ENCODE assay signal across 7 mouse cellular contexts in genomic region chr6:4557678-4558077, GRCm38 (mm10). TPM values are rescaled to one million over a fixed set of nuclear protein-coding genes. Genes with fewer than 3 reads are reported as not detected.
A peak's percentile ranks its signal among the peaks of the same experiment; 100 is the strongest.
DNase-seq lines count a peak whose midpoint lies in the region; ATAC-seq and TF ChIP-seq lines count a peak whose summit lies in the region.

No protein-coding gene starts in this region.

- WGBS in hindbrain, postnatal 0 days = 18% methylated on average over 7 of the region's 7 CpGs
- 19% methylated on average over 7 of the region's 7 CpGs for WGBS in stomach, postnatal 0 days

- H3K4me2 ChIP-seq in hindbrain, postnatal 0 days (ENCODE audit: low read depth, low read length) = no peak overlapping the region
- H3K4me2 ChIP-seq in stomach, postnatal 0 days (replicated peaks; ENCODE audit: low read depth) = no peak overlapping the region

- DNase-seq in MEL (ENCODE audit: low read depth, low spot score) = no peak
- DNase-seq in adrenal gland, postnatal 14 days = peak; percentile 68
- DNase-seq in forelimb bud, embryonic 11.5 days (ENCODE audit: low read depth, low spot score) = peak; percentile 92
- peak; percentile 56 for DNase-seq in hindbrain, postnatal 0 days (ENCODE audit: low spot score)
- DNase-seq in left cerebral cortex, postnatal 14 days (ENCODE audit: low spot score in 2 of 2) = peak; percentile 61 to 67
- peak; percentile 40 for DNase-seq in stomach, postnatal 0 days (ENCODE audit: low spot score)

- no peaks in the 10 kb centered on the region for H3K79me2 ChIP-seq in MEL (ENCODE audit: control insufficient read depth, insufficient read depth, low read length, poor library complexity)

- no peak for TF ChIP-seq EP300 in MEL (IDR thresholded peaks at IDR 0.05; ENCODE audit: low read depth in 1 of 2, low read length in 2 of 2)
- no peak for TF ChIP-seq EP300 in stomach, postnatal 0 days (optimal IDR thresholded peaks at IDR 0.05)

- H3K27ac ChIP-seq in MEL (ENCODE audit: control insufficient read depth, low read depth, low read length) = no peak overlapping the region
- H3K27ac ChIP-seq in hindbrain, postnatal 0 days = no peak overlapping the region
- H3K27ac ChIP-seq in stomach, postnatal 0 days (replicated peaks) = no peak overlapping the region

- H3K4me3 ChIP-seq in MEL (ENCODE audit: control insufficient read depth in 1 of 2, insufficient read depth in 1 of 2, low read depth in 2 of 2, low read length in 2 of 2) = no peak overlapping the region
- no peak overlapping the region for H3K4me3 ChIP-seq in hindbrain, postnatal 0 days (ENCODE audit: low read length)
- no peak overlapping the region for H3K4me3 ChIP-seq in stomach, postnatal 0 days (ENCODE audit: low read depth, low read length)

- H3K9me3 ChIP-seq in MEL (replicated peaks; ENCODE audit: insufficient read depth, low read length) = no peaks in the 10 kb centered on the region
- H3K9me3 ChIP-seq in hindbrain, postnatal 0 days (ENCODE audit: low read length) = no peaks in the 10 kb centered on the region
- no peaks in the 10 kb centered on the region for H3K9me3 ChIP-seq in stomach, postnatal 0 days (ENCODE audit: control insufficient read depth, low read length)

- intact Hi-C loops in left cerebral cortex, postnatal 14 days (cut with DNase I) = loop anchor here (5.0 to 10.0 kb wide), 3 partner anchors 187 to 825 kb away; partner anchors contain the start of genes Asb4, Peg10 and Sgce

- no peak overlapping the region for H3K9ac ChIP-seq in MEL (ENCODE audit: control insufficient read depth, low read depth, low read length, poor library complexity, severe bottlenecking)
- H3K9ac ChIP-seq in hindbrain, postnatal 0 days (replicated peaks; ENCODE audit: low read length) = no peak overlapping the region
- H3K9ac ChIP-seq in stomach, postnatal 0 days (ENCODE audit: low read length) = no peak overlapping the region

- ATAC-seq in hindbrain, postnatal 0 days = no peak
- ATAC-seq in megakaryocyte, adult 5-6 weeks (ENCODE audit: poor library complexity, severe bottlenecking) = peak; percentile 70
- ATAC-seq in stomach, postnatal 0 days (ENCODE audit: low FRiP score, low TSS enrichment) = peak; percentile 77; the same call in 1 of the 2 replicates

- H3K27me3 ChIP-seq in MEL (ENCODE audit: control insufficient read depth in 1 of 2, insufficient read depth in 2 of 2, low read length in 2 of 2) = peaks cover 5 to 10% of the 10 kb centered on the region in 2 experiments
- no peaks in the 10 kb centered on the region for H3K27me3 ChIP-seq in hindbrain, postnatal 0 days (ENCODE audit: insufficient read depth, low read length)
- no peaks in the 10 kb centered on the region for H3K27me3 ChIP-seq in stomach, postnatal 0 days (ENCODE audit: control insufficient read depth, insufficient read depth, low read length)

- peak in 2 of 3 experiments; percentile 18 to 30; a peak in 2 of 6 replicates for TF ChIP-seq CTCF in MEL (IDR thresholded peaks at IDR 0.05 in 2 of 3, conservative IDR thresholded peaks at IDR 0.05 in 1 of 3; ENCODE audit: control insufficient read depth in 1 of 3, insufficient read depth in 1 of 3, low read depth in 2 of 3, low read length in 3 of 3, poor library complexity in 1 of 3, severe bottlenecking in 1 of 3)
- peak; percentile 63 for TF ChIP-seq CTCF in hindbrain, postnatal 0 days (IDR thresholded peaks at IDR 0.05; ENCODE audit: low read depth)
- TF ChIP-seq CTCF in stomach, postnatal 0 days (IDR thresholded peaks at IDR 0.05; ENCODE audit: low read depth) = peak; percentile 80

- no peaks in the 10 kb centered on the region for H3K4me1 ChIP-seq in MEL (ENCODE audit: control insufficient read depth in 1 of 2, insufficient read depth in 2 of 2, low read length in 2 of 2)
- no peaks in the 10 kb centered on the region for H3K4me1 ChIP-seq in hindbrain, postnatal 0 days (ENCODE audit: insufficient read depth, low read length)
- H3K4me1 ChIP-seq in stomach, postnatal 0 days (replicated peaks; ENCODE audit: control insufficient read depth, insufficient read depth) = no peaks in the 10 kb centered on the region; the same call in 1 of the 2 replicates

- peak; percentile 33 for TF ChIP-seq RAD21 in MEL (IDR thresholded peaks at IDR 0.05; ENCODE audit: low read depth, low read length)

- no peak for TF ChIP-seq POLR2A in MEL (IDR thresholded peaks at IDR 0.05; ENCODE audit: control insufficient read depth in 1 of 2, insufficient read depth in 1 of 2, low read depth in 1 of 2, low read length in 2 of 2, poor library complexity in 1 of 2)

- H3K36me3 ChIP-seq in MEL (ENCODE audit: control insufficient read depth in 1 of 2, insufficient read depth in 2 of 2, low read length in 2 of 2) = no peaks in the 10 kb centered on the region
- H3K36me3 ChIP-seq in hindbrain, postnatal 0 days (ENCODE audit: insufficient read depth, low read length) = no peaks in the 10 kb centered on the region
- H3K36me3 ChIP-seq in stomach, postnatal 0 days (ENCODE audit: control insufficient read depth, insufficient read depth, low read length) = no peaks in the 10 kb centered on the region

TF ChIP-seq in MEL, 35 proteins besides CTCF, POLR2A, EP300 and RAD21:
- TF ChIP-seq CHD2 (IDR thresholded peaks at IDR 0.05; ENCODE audit: low read length) (no peak), SMC3 (IDR thresholded peaks at IDR 0.05; ENCODE audit: low read depth, low read length) (peak; percentile 37)

RNA-seq across cellular contexts. Expression of gene Casd1, which starts 43.0 kb away (rescaled TPM):
- 11.0 and 12.3 TPM in 2 replicates for total RNA-seq in MEL (2012; rRNA removed)
- polyA plus RNA-seq in MEL (2012; ENCODE audit: insufficient read depth in 1 of 2, insufficient read length in 2 of 2, low read depth in 1 of 2, low replicate concordance in 2 of 2, missing spikeins in 1 of 2) = 10 to 100 TPM in 1 of 2 experiments, not detected in 1; 12.6 TPM
- 32.3 and 35.3 TPM in 2 replicates for total RNA-seq in adrenal gland, postnatal 14 days (2021)
- total RNA-seq in hindbrain, postnatal 0 days (2014; rRNA removed) = 68.9 and 76.1 TPM in 2 replicates
- 39.1 and 40.2 TPM in 2 replicates for polyA plus RNA-seq in hindbrain, postnatal 0 days (2015; fragmentation: Nextera tagmentation; extraction: Ambion mirVana)
- total RNA-seq in left cerebral cortex, postnatal 14 days (2021) = 10 to 100 TPM; 49.3 to 51.7 TPM
- 28.1 and 31.5 TPM in 2 replicates for total RNA-seq in megakaryocyte, adult 5-6 weeks (2015)
- 62.1 and 68.1 TPM in 2 replicates for total RNA-seq in megakaryocyte, adult 5-6 weeks (2017)
- polyA plus RNA-seq in stomach, postnatal 0 days (2015; fragmentation: Nextera tagmentation; extraction: Ambion mirVana) = 9.5 and 9.7 TPM in 2 replicates

RNA-seq across cellular contexts. Expression of gene Col1a2, which starts 53.1 kb away (rescaled TPM):
- total RNA-seq in MEL (2012; rRNA removed) = not detected in 2 replicates
- not detected for polyA plus RNA-seq in MEL (2012; ENCODE audit: insufficient read depth in 1 of 2, insufficient read length in 2 of 2, low read depth in 1 of 2, low replicate concordance in 2 of 2, missing spikeins in 1 of 2)
- 287 and 366 TPM in 2 replicates for total RNA-seq in adrenal gland, postnatal 14 days (2021)
- total RNA-seq in hindbrain, postnatal 0 days (2014; rRNA removed) = 104 and 127 TPM in 2 replicates
- polyA plus RNA-seq in hindbrain, postnatal 0 days (2015; fragmentation: Nextera tagmentation; extraction: Ambion mirVana) = 66.9 and 83.8 TPM in 2 replicates
- 10 to 100 TPM; 42.8 to 51.2 TPM for total RNA-seq in left cerebral cortex, postnatal 14 days (2021)
- 0.87 and 1.2 TPM in 2 replicates for total RNA-seq in megakaryocyte, adult 5-6 weeks (2015)
- 1.1 and 1.6 TPM in 2 replicates for total RNA-seq in megakaryocyte, adult 5-6 weeks (2017)
- 488 and 504 TPM in 2 replicates for polyA plus RNA-seq in stomach, postnatal 0 days (2015; fragmentation: Nextera tagmentation; extraction: Ambion mirVana)

Comparison
In these comparisons a context has a peak if more than half of its experiments do, and no peak if none do; other contexts are left out.
1. CTCF ChIP-seq: peak in every context shown above with its lines; median percentile 80 in stomach, postnatal 0 days; 63 in hindbrain, postnatal 0 days; 24 in MEL.
2. RNA of gene Col1a2, which starts 53.1 kb away (total RNA-seq): 287 to 366 TPM in adrenal gland, postnatal 14 days, 104 to 127 TPM in hindbrain, postnatal 0 days and 42.8 to 51.2 TPM in left cerebral cortex, postnatal 14 days; 0.87 to 1.6 TPM in megakaryocyte, adult 5-6 weeks and not detected in MEL; every median in the first group is over 10 times any median in the second.